Mouse (Mus musculus): Measurements from ENCODE around the gene Zfp651. TPM values are rescaled to one million over a fixed set of nuclear protein-coding genes. Genes with fewer than 3 reads are reported as not detected.
A peak's percentile ranks its signal among the peaks of the same experiment; 100 is the strongest.

Zfp651 gene
- polyA plus RNA-seq, 1 experiment from 2014 or later = 14.4 TPM

- 0 out of 2 replicates have a peak, but pooled peaks cover 2% of the 10 kb centered on the region for H3K4me1 ChIP-seq (replicated peaks; ENCODE audit: insufficient read depth, low read length)
- under 1% methylated on average over 60 of the region's 61 CpGs for WGBS
- H3K27me3 ChIP-seq (ENCODE audit: insufficient read depth, low read length) = no peaks in the 10 kb centered on the region
- H3K9ac ChIP-seq (ENCODE audit: low read depth, low read length) = peak within 1 kb of the TSS; percentile 95
- peak within 1 kb of the TSS; percentile 71 for H3K4me3 ChIP-seq (replicated peaks; ENCODE audit: low read depth, low read length)
- no peaks in the 10 kb centered on the region for H3K36me3 ChIP-seq (ENCODE audit: insufficient read depth, low read length)
- peak; percentile 99 for DNase-seq (ENCODE audit: low spot score)
- TF ChIP-seq CTCF (IDR thresholded peaks at IDR 0.05; ENCODE audit: low read depth) = peak; percentile 38
- peak within 1 kb of the TSS; percentile 84 for H3K4me2 ChIP-seq (ENCODE audit: low read length)
- peak within 1 kb of the TSS; percentile 98 for H3K27ac ChIP-seq
- peak; percentile 99 for ATAC-seq (replicated peaks; ENCODE audit: low FRiP score, low read depth)
- no peaks in the 10 kb centered on the region for H3K9me3 ChIP-seq (replicated peaks; ENCODE audit: low read length)
Measured at GRCm38 (mm10) chr9:121718792-121719318, 40.3 kb upstream of the Zfp651 start, which contains the start of gene Nktr. Gene Nktr, plus strand, starts transcription at chr9:121719169.

- Histone ChIP-seq H3K36me3 (ENCODE audit: insufficient read depth, low read length) (no peaks in the 10 kb centered on the region), H3K27me3 (ENCODE audit: insufficient read depth, low read length) (no peaks in the 10 kb centered on the region), H3K27ac (peak overlapping the region; percentile 98), H3K4me2 (ENCODE audit: low read length) (peak overlapping the region; percentile 84), H3K4me1 (replicated peaks; ENCODE audit: insufficient read depth, low read length) (0 out of 2 replicates have a peak, but pooled peaks cover 2% of the 10 kb centered on the region), H3K9me3 (replicated peaks; ENCODE audit: low read length) (no peaks in the 10 kb centered on the region), H3K9ac (ENCODE audit: low read depth, low read length) (peak overlapping the region; percentile 95), H3K4me3 (replicated peaks; ENCODE audit: low read depth, low read length) (peak overlapping the region; percentile 71)
- under 1% methylated on average over 69 of the region's 87 CpGs for WGBS
- DNase-seq (ENCODE audit: low spot score) (peak; percentile 66), ATAC-seq (replicated peaks; ENCODE audit: low FRiP score, low read depth) (peak; percentile 72)
- no peak for TF ChIP-seq CTCF (IDR thresholded peaks at IDR 0.05; ENCODE audit: low read depth)
Measured at GRCm38 (mm10) chr9:121719347-121720331, 39.5 kb upstream of the Zfp651 start.

GRCm38 (mm10) chr9:121740490-121740889 is 18.6 kb upstream of the Zfp651 start:
- no peaks in the 10 kb centered on the region for H3K27me3 ChIP-seq (ENCODE audit: insufficient read depth, low read length)
- no peak overlapping the region for H3K4me3 ChIP-seq (replicated peaks; ENCODE audit: low read depth, low read length)
- H3K9ac ChIP-seq (ENCODE audit: low read depth, low read length) = no peak overlapping the region
- TF ChIP-seq CTCF (IDR thresholded peaks at IDR 0.05; ENCODE audit: low read depth) = no peak
- H3K27ac ChIP-seq = no peak overlapping the region
- no peak for DNase-seq (ENCODE audit: low spot score)
- H3K4me2 ChIP-seq (ENCODE audit: low read length) = no peak overlapping the region
- no peaks in the 10 kb centered on the region for H3K4me1 ChIP-seq (replicated peaks; ENCODE audit: insufficient read depth, low read length)
- ATAC-seq (replicated peaks; ENCODE audit: low FRiP score, low read depth) = no peak
- no peaks in the 10 kb centered on the region for H3K9me3 ChIP-seq (replicated peaks; ENCODE audit: low read length)
- WGBS = 81% methylated on average over 6 of the region's 6 CpGs
- H3K36me3 ChIP-seq (ENCODE audit: insufficient read depth, low read length) = peaks cover 44% of the 10 kb centered on the region

- no peak for ATAC-seq (replicated peaks; ENCODE audit: low FRiP score, low read depth)
- Histone ChIP-seq H3K4me1 (replicated peaks; ENCODE audit: insufficient read depth, low read length) (no peaks in the 10 kb centered on the region), H3K4me2 (ENCODE audit: low read length) (no peak overlapping the region), H3K36me3 (ENCODE audit: insufficient read depth, low read length) (peaks cover 45% of the 10 kb centered on the region), H3K27me3 (ENCODE audit: insufficient read depth, low read length) (no peaks in the 10 kb centered on the region), H3K9me3 (replicated peaks; ENCODE audit: low read length) (no peaks in the 10 kb centered on the region), H3K4me3 (replicated peaks; ENCODE audit: low read depth, low read length) (no peak overlapping the region), H3K27ac (no peak overlapping the region), H3K9ac (ENCODE audit: low read depth, low read length) (no peak overlapping the region)
- no peak for TF ChIP-seq CTCF (IDR thresholded peaks at IDR 0.05; ENCODE audit: low read depth)
- WGBS = 95% methylated on average over 3 of the region's 3 CpGs
- DNase-seq (ENCODE audit: low spot score) = no peak
Measured at GRCm38 (mm10) chr9:121741168-121741567, 18.0 kb upstream of the Zfp651 start.

- WGBS = 94% methylated on average over 8 of the region's 8 CpGs
- Histone ChIP-seq H3K9ac (ENCODE audit: low read depth, low read length) (no peak overlapping the region), H3K4me1 (replicated peaks; ENCODE audit: insufficient read depth, low read length) (no peaks in the 10 kb centered on the region)
Measured at GRCm38 (mm10) chr9:121744051-121744450, 15.1 kb upstream of the Zfp651 start.

GRCm38 (mm10) chr9:121752774-121753173 is 6.4 kb upstream of the Zfp651 start:
- no peak for ATAC-seq (replicated peaks; ENCODE audit: low FRiP score, low read depth)
- Histone ChIP-seq H3K4me3 (replicated peaks; ENCODE audit: low read depth, low read length) (no peak overlapping the region), H3K36me3 (ENCODE audit: insufficient read depth, low read length) (peaks cover 64% of the 10 kb centered on the region), H3K4me2 (ENCODE audit: low read length) (no peak overlapping the region), H3K27me3 (ENCODE audit: insufficient read depth, low read length) (no peaks in the 10 kb centered on the region), H3K27ac (no peak overlapping the region), H3K9ac (ENCODE audit: low read depth, low read length) (no peak overlapping the region), H3K4me1 (replicated peaks; ENCODE audit: insufficient read depth, low read length) (no peaks in the 10 kb centered on the region), H3K9me3 (replicated peaks; ENCODE audit: low read length) (no peaks in the 10 kb centered on the region)
- 94% methylated on average over 9 of the region's 9 CpGs for WGBS
- no peak for DNase-seq (ENCODE audit: low spot score)
- TF ChIP-seq CTCF (IDR thresholded peaks at IDR 0.05; ENCODE audit: low read depth) = no peak

More at GRCm38 (mm10) chr9:121744051-121744450, 15.1 kb upstream of the Zfp651 start:
- H3K4me3 ChIP-seq (replicated peaks; ENCODE audit: low read depth, low read length) = no peak overlapping the region
- peaks cover 74% of the 10 kb centered on the region for H3K36me3 ChIP-seq (ENCODE audit: insufficient read depth, low read length)
- no peak for TF ChIP-seq CTCF (IDR thresholded peaks at IDR 0.05; ENCODE audit: low read depth)
- ATAC-seq (replicated peaks; ENCODE audit: low FRiP score, low read depth) = no peak
- no peaks in the 10 kb centered on the region for H3K27me3 ChIP-seq (ENCODE audit: insufficient read depth, low read length)
- H3K27ac ChIP-seq = no peak overlapping the region
- no peak for DNase-seq (ENCODE audit: low spot score)
- H3K9me3 ChIP-seq (replicated peaks; ENCODE audit: low read length) = no peaks in the 10 kb centered on the region
- no peak overlapping the region for H3K4me2 ChIP-seq (ENCODE audit: low read length)
